Mouse (Mus musculus) CH12.LX (cell line): Measurements from ENCODE around the gene Cacna1c. TPM values are rescaled to one million over a fixed set of nuclear protein-coding genes. Genes with fewer than 3 reads are reported as not detected.

ENCODE experiments used
- DNase-seq: peaks from one replicate; pipeline ENCODE4 v3.0.0-alpha.2; 2013; ENCODE audit errors: extremely low read depth
- H3K27ac ChIP-seq: 2 replicates; pipeline ENCODE4 v1.5.1; 2012; ENCODE audit warnings: low read depth, mild to moderate bottlenecking, control low read depth, moderate library complexity; ENCODE audit not compliant: insufficient read depth
- H3K27me3 ChIP-seq: replicated peaks from 2 replicates; pipeline ENCODE3; 2012; ENCODE audit warnings: inconsistent platforms
- H3K36me3 ChIP-seq, 2 experiments: replicated peaks in 1 of 2; 2 replicates each; pipeline versions ENCODE3 to v1.6.1; 2012; ENCODE audit warnings: inconsistent platforms in 1 of 2, low read length in 1 of 2, mild to moderate bottlenecking in 1 of 2, mixed read lengths in 1 of 2, moderate library complexity in 1 of 2; ENCODE audit not compliant: control insufficient read depth in 1 of 2, insufficient read depth in 1 of 2
- H3K4me1 ChIP-seq, 2 experiments: 2 replicates each; pipeline ENCODE4 v1.6.1; 2012; ENCODE audit warnings: inconsistent platforms in 1 of 2, moderate library complexity in 1 of 2; ENCODE audit not compliant: insufficient read depth in 2 of 2, control insufficient read depth in 1 of 2
- H3K4me2 ChIP-seq: 2 replicates; pipeline ENCODE4 v1.6.1; 2012; ENCODE audit warnings: low read depth, mild to moderate bottlenecking, control low read depth; ENCODE audit not compliant: poor library complexity, insufficient read depth, severe bottlenecking
- H3K4me3 ChIP-seq, 3 experiments: fragments of 150-350 bp in 1 of 3; sonication (generic) in 1 of 3; replicated peaks in 1 of 3; 2 replicates each; pipeline versions ENCODE3 to v1.5.1; 2011 to 2012; ENCODE audit warnings: low read depth in 2 of 3, low read length in 2 of 3, mild to moderate bottlenecking in 2 of 3, moderate library complexity in 2 of 3, control low read depth in 1 of 3, improper control_type of control experiment in 1 of 3, inconsistent platforms in 1 of 3, mixed read lengths in 1 of 3; ENCODE audit not compliant: poor library complexity in 1 of 3
- H3K79me2 ChIP-seq: replicated peaks from 2 replicates; pipeline ENCODE4 v1.6.1; 2012; ENCODE audit warnings: mild to moderate bottlenecking, moderate library complexity; ENCODE audit not compliant: control insufficient read depth, poor library complexity, insufficient read depth, severe bottlenecking; ENCODE audit errors: extremely low read depth
- H3K9ac ChIP-seq: 2 replicates; pipeline ENCODE4 v1.6.1; 2012; ENCODE audit warnings: low read depth, mild to moderate bottlenecking, control low read depth, moderate library complexity; ENCODE audit not compliant: insufficient read depth
- H3K9me3 ChIP-seq: replicated peaks from 2 replicates; pipeline ENCODE3; 2012; ENCODE audit warnings: low read length, inconsistent platforms, mixed read lengths
- BHLHE40 ChIP-seq: IDR thresholded peaks from 2 replicates; pipeline ENCODE4 v1.6.1; 2011; ENCODE audit warnings: mild to moderate bottlenecking, low read depth, low read length, improper control_type of control experiment
- CTCF ChIP-seq, 2 experiments: IDR thresholded peaks in 1 of 2; conservative IDR thresholded peaks in 1 of 2; 2 replicates each; pipeline ENCODE4 v1.5.1; 2011 to 2012; ENCODE audit warnings: low read depth in 2 of 2, low read length in 2 of 2, improper control_type of control experiment in 1 of 2, inconsistent platforms in 1 of 2, mild to moderate bottlenecking in 1 of 2, moderate library complexity in 1 of 2
- ELF1 ChIP-seq: IDR thresholded peaks from 2 replicates; pipeline ENCODE4 v1.6.1; 2014; ENCODE audit warnings: low read depth, mild to moderate bottlenecking, inconsistent platforms, low read length, improper control_type of control experiment
- EP300 ChIP-seq: IDR thresholded peaks from 2 replicates; pipeline ENCODE4 v1.6.1; 2011; ENCODE audit warnings: low read length, improper control_type of control experiment
- JUND ChIP-seq: conservative IDR thresholded peaks from 2 replicates; pipeline ENCODE4 v1.6.1; 2011; ENCODE audit warnings: low read depth, low read length, improper control_type of control experiment
- KAT2A ChIP-seq: IDR thresholded peaks from 2 replicates; pipeline ENCODE4 v1.6.1; 2012; ENCODE audit warnings: low read length, improper control_type of control experiment, inconsistent platforms; ENCODE audit not compliant: insufficient replicate concordance
- MAFK ChIP-seq: IDR thresholded peaks from 2 replicates; pipeline ENCODE4 v1.6.1; 2011; ENCODE audit warnings: low read length, improper control_type of control experiment; ENCODE audit not compliant: insufficient replicate concordance
- MAZ ChIP-seq: IDR thresholded peaks from 2 replicates; pipeline ENCODE4 v1.6.1; 2012; ENCODE audit warnings: low read depth, mild to moderate bottlenecking, inconsistent platforms, low read length, improper control_type of control experiment, moderate library complexity
- MXI1 ChIP-seq: IDR thresholded peaks from 2 replicates; pipeline ENCODE4 v1.6.1; 2011; ENCODE audit warnings: mild to moderate bottlenecking, low read depth, low read length, improper control_type of control experiment
- MYC ChIP-seq: IDR thresholded peaks from 2 replicates; pipeline ENCODE4 v1.6.1; 2011; ENCODE audit warnings: low read depth, mild to moderate bottlenecking, improper control_type of control experiment, low read length
- RAD21 ChIP-seq: IDR thresholded peaks from 2 replicates; pipeline ENCODE4 v1.6.1; 2011; ENCODE audit warnings: low read depth, mild to moderate bottlenecking, low read length, improper control_type of control experiment, moderate library complexity
- RCOR1 ChIP-seq: conservative IDR thresholded peaks from 2 replicates; pipeline ENCODE4 v1.6.1; 2012; ENCODE audit warnings: low read depth, mild to moderate bottlenecking, inconsistent platforms, low read length, improper control_type of control experiment
- SIN3A ChIP-seq: IDR thresholded peaks from 2 replicates; pipeline ENCODE4 v1.6.1; 2012; ENCODE audit warnings: low read length, improper control_type of control experiment, inconsistent platforms
- SMC3 ChIP-seq: IDR thresholded peaks from 2 replicates; pipeline ENCODE4 v1.6.1; 2011; ENCODE audit warnings: low read depth, low read length, improper control_type of control experiment
- ZC3H11A ChIP-seq: IDR thresholded peaks from 2 replicates; pipeline ENCODE4 v1.6.1; 2012; ENCODE audit warnings: low read depth, mild to moderate bottlenecking, inconsistent platforms, low read length, improper control_type of control experiment
- ZKSCAN1 ChIP-seq: IDR thresholded peaks from 2 replicates; pipeline ENCODE4 v1.6.1; 2012; ENCODE audit warnings: low read depth, inconsistent platforms, low read length, improper control_type of control experiment, borderline replicate concordance
- ZMIZ1 ChIP-seq: IDR thresholded peaks from 2 replicates; pipeline ENCODE4 v1.6.1; 2012; ENCODE audit warnings: low read depth, mild to moderate bottlenecking, inconsistent platforms, low read length, improper control_type of control experiment
- ZNF384 ChIP-seq: IDR thresholded peaks from 2 replicates; pipeline ENCODE4 v1.6.1; 2012; ENCODE audit warnings: low read depth, low read length, improper control_type of control experiment, inconsistent platforms
- dilution Hi-C: fragments of 300-500 bp; cut with MboI; formaldehyde crosslinking; loops from 2 replicates; pipeline ENCODE4 v1.14.3; 2020; ENCODE audit warnings: low sequenced_read_pairs; ENCODE audit not compliant: extremely low pct_unique_long_range_greater_than_20kb, extremely low pct_ligation_motif_present
- in situ Hi-C: fragments of 300-500 bp; cut with MboI; formaldehyde crosslinking; loops from 3 replicates; pipeline ENCODE4 v1.14.3; 2019; ENCODE audit warnings: low sequenced_read_pairs, low pct_ligation_motif_present, low pct_unique_long_range_greater_than_20kb, mixed read lengths
- polyA plus RNA-seq: library from polyadenylated mRNA; unstranded; fragments of >175 nt; gene quantifications from 2 replicates; pipeline ENCODE4 v1.2.1, GENCODE M21; 2012; ENCODE audit warnings: low read depth; ENCODE audit not compliant: insufficient read length
- total RNA-seq, 2 experiments: library from RNA; depleted of rRNA; stranded (reverse); fragments of 300-350 nt in 1 of 2; fragments of >200 nt in 1 of 2; gene quantifications; 2 replicates each; pipeline ENCODE4 v1.2.3; 2012 to 2014

Gene Cacna1c
- total and polyA plus RNA-seq, 3 experiments: 0.04 TPM; not detected in 2

GRCm38 (mm10) chr6:119220297-119220696 lies 24.1 kb upstream of the Cacna1c start:
- in situ Hi-C loops (loop anchor here (5.0 kb wide), 1 partner anchor 207 kb away; no protein-coding TSS in a partner anchor), dilution Hi-C loops (no loop called here)
- peaks cover 3 to 15% of the 10 kb centered on the region in 2 experiments for H3K36me3 ChIP-seq
- no peak overlapping the region for H3K4me2 ChIP-seq
- peak; percentile 55 for DNase-seq
- no peak overlapping the region for H3K9ac ChIP-seq
- H3K9me3 ChIP-seq: no peaks in the 10 kb centered on the region
- peaks cover 6% of the 10 kb centered on the region for H3K27me3 ChIP-seq
- no peak overlapping the region for H3K27ac ChIP-seq
- no peak overlapping the region for H3K4me3 ChIP-seq
- no peaks in the 10 kb centered on the region for H3K79me2 ChIP-seq
- peaks cover 0 to 3% of the 10 kb centered on the region in 2 experiments; a peak in 1 of 4 replicates for H3K4me1 ChIP-seq
- no peak for TF ChIP-seq JUND
- TF ChIP-seq MAZ: no peak
- peak; percentile 97 for TF ChIP-seq RAD21
- TF ChIP-seq CTCF (conservative IDR thresholded peaks at IDR 0.05 in 1 of 2, IDR thresholded peaks at IDR 0.05 in 1 of 2; ENCODE audit: low read depth in 2 of 2, low read length in 2 of 2): peak; percentile 83 to 93
- TF ChIP-seq RCOR1: no peak
- TF ChIP-seq SMC3: peak; percentile 95
- no peak for TF ChIP-seq MXI1
- no peak for TF ChIP-seq ZKSCAN1
- TF ChIP-seq ZC3H11A: peak; percentile 77
- no peak for TF ChIP-seq KAT2A
- no peak for TF ChIP-seq ZMIZ1

- H3K36me3 ChIP-seq: peaks cover 10 to 22% of the 10 kb centered on the region in 2 experiments
- in situ Hi-C loops: no loop called here
Observed at GRCm38 (mm10) chr6:119219237-119219870, 23.1 kb upstream of the Cacna1c start.

More at GRCm38 (mm10) chr6:119219237-119219870, 23.1 kb upstream of the Cacna1c start:
- Histone ChIP-seq H3K27ac (no peak overlapping the region), H3K9ac (no peak overlapping the region), H3K4me2 (no peak overlapping the region)
- dilution Hi-C loops: no loop called here
- TF ChIP-seq ZNF384 (no peak), RAD21 (no peak), MYC (no peak), EP300 (no peak), MAFK (no peak), BHLHE40 (no peak), ELF1 (no peak), SIN3A (no peak)
- TF ChIP-seq, all 38 proteins: peak for 0
- no peak overlapping the region for H3K4me3 ChIP-seq
- no peaks in the 10 kb centered on the region for H3K79me2 ChIP-seq
- H3K4me1 ChIP-seq: no peaks in the 10 kb centered on the region
- H3K27me3 ChIP-seq: no peaks in the 10 kb centered on the region
- DNase-seq: no peak
- H3K9me3 ChIP-seq: no peaks in the 10 kb centered on the region
